Mouse (Mus musculus) neural tube, embryonic 12.5 days (tissue): ENCODE data around the gene Adgrg6. TPM values are rescaled to one million over a fixed set of nuclear protein-coding genes. Genes with fewer than 3 reads are reported as not detected.

Experiments used
- ATAC-seq: fragments of 200-750 bp; cut with Nextera tagmentation; 2 replicates; pipeline ENCODE4 v1.8.0; 2017; ENCODE audit warnings: low read depth, mild to moderate bottlenecking, moderate TSS enrichment, moderate library complexity; ENCODE audit not compliant: low FRiP score
- H3K27ac ChIP-seq: fragments of 300-500 bp; sonication (generic); 2 replicates; pipeline ENCODE4 v1.5.1; 2016
- H3K27me3 ChIP-seq: fragments of 300-500 bp; sonication (generic); replicated peaks from 2 replicates; pipeline ENCODE4 v1.6.1; 2016; ENCODE audit warnings: mild to moderate bottlenecking
- H3K36me3 ChIP-seq: fragments of 300-500 bp; sonication (generic); 2 replicates; pipeline ENCODE4 v1.6.1; 2016; ENCODE audit warnings: mild to moderate bottlenecking
- H3K4me1 ChIP-seq: fragments of 300-500 bp; sonication (generic); 2 replicates; pipeline ENCODE4 v1.6.1; 2016
- H3K4me2 ChIP-seq: fragments of 300-500 bp; sonication (generic); replicated peaks from 2 replicates; pipeline ENCODE4 v1.6.1; 2016; ENCODE audit warnings: mild to moderate bottlenecking
- H3K4me3 ChIP-seq: fragments of 300-500 bp; sonication (generic); 2 replicates; pipeline ENCODE4 v1.5.1; 2016
- H3K9ac ChIP-seq: fragments of 300-500 bp; sonication (generic); 2 replicates; pipeline ENCODE4 v1.6.1; 2016; ENCODE audit warnings: mild to moderate bottlenecking
- H3K9me3 ChIP-seq: fragments of 300-500 bp; sonication (generic); 2 replicates; pipeline ENCODE4 v1.6.1; 2016; ENCODE audit warnings: mild to moderate bottlenecking
- WGBS: fragments of 180-500 bp; shearing (Covaris S2); methylation state at CpG from one replicate; pipeline ENCODE4 v1.1.7; 2016; 5-methylcytosine and 5-hydroxymethylcytosine counted together
- polyA plus RNA-seq: library from polyadenylated mRNA; unstranded; fragments of >200 nt; fragmentation: Nextera tagmentation; extraction: Ambion mirVana; gene quantifications from 2 replicates; pipeline ENCODE4 v1.2.1, GENCODE M21; 2016

Gene Adgrg6
- polyA plus RNA-seq, 1 experiment from 2014 or later: 6.8 TPM

DNA sequence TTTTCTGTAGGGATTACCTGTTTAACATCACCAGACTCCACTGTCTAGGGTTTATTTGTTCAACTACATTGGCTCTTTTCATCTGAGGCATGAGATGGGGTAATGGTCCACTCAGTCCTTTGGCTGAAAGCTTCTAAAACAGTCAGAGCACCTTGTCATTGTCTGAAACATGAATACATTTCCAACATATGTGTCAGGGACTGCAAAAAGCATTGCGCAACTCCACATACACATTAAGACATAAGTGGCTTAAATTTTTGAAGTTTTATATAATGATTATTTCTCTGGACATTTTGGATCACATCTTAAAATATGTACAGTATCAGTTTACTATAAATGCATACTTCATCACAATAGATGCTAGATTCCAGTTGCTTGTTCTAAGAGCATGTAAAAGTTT lies 14.8 kb downstream of the Adgrg6 start:
- no peak for ATAC-seq
- 97% methylated on average over 1 of the region's 1 CpGs for WGBS
- no peak overlapping the region for H3K27ac ChIP-seq
- H3K4me3 ChIP-seq: no peak overlapping the region
- H3K27me3 ChIP-seq: no peaks in the 10 kb centered on the region
- no peak overlapping the region for H3K9ac ChIP-seq
- H3K4me2 ChIP-seq: no peak overlapping the region
- H3K4me1 ChIP-seq: no peaks in the 10 kb centered on the region
- no peaks in the 10 kb centered on the region for H3K9me3 ChIP-seq
- H3K36me3 ChIP-seq: no peaks in the 10 kb centered on the region

DNA sequence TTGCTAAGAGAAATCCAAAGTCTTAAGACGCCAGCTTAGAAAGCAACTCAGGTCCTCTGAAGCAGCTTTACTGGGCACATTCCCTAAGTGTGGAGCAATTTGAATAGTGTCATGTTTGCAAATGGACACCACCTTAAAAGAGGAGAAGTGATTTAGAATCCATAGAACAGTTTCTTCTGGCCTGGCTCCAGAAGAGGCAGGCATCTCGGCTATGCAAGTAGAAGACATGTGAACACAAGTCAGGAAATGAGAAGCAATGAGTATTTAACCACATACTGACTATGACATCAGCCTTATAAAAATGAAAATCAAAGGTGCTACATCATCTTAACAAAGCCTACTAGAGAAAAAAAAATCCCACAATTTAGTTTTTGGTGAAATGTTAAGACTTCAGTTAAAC lies 17.7 kb downstream of the Adgrg6 start:
- H3K4me3 ChIP-seq: no peak overlapping the region
- no peak for ATAC-seq
- WGBS: 84% methylated on average over 2 of the region's 2 CpGs
- no peaks in the 10 kb centered on the region for H3K9me3 ChIP-seq
- H3K27me3 ChIP-seq: no peaks in the 10 kb centered on the region
- no peaks in the 10 kb centered on the region for H3K4me1 ChIP-seq
- H3K4me2 ChIP-seq: no peak overlapping the region
- H3K9ac ChIP-seq: no peak overlapping the region
- H3K36me3 ChIP-seq: no peaks in the 10 kb centered on the region
- no peak overlapping the region for H3K27ac ChIP-seq

DNA sequence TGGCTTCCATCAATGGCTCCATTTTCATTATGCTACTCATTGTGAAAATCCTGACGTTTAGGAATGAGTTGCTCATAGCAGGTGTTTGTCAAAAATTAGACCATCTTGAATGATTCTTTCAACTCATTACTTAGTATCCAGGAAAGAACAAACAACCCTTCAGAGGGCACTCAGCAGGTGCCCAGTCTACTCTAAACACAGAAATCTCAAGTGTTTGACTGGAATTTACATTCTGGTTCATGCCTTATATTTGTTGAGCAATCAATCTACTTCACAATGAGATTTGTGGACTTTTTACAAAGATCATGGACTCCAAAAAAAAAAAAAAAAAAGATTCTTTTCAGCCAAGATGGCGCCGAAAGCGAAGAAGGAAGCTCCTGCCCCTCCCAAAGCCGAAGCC lies 22.7 kb downstream of the Adgrg6 start:
- no peaks in the 10 kb centered on the region for H3K9me3 ChIP-seq
- H3K4me2 ChIP-seq: no peak overlapping the region
- H3K4me3 ChIP-seq: no peak overlapping the region
- no peak overlapping the region for H3K27ac ChIP-seq
- H3K9ac ChIP-seq: no peak overlapping the region
- no peak for ATAC-seq
- H3K4me1 ChIP-seq: no peaks in the 10 kb centered on the region
- WGBS: 83% methylated on average over 5 of the region's 5 CpGs
- no peaks in the 10 kb centered on the region for H3K36me3 ChIP-seq
- no peaks in the 10 kb centered on the region for H3K27me3 ChIP-seq

DNA sequence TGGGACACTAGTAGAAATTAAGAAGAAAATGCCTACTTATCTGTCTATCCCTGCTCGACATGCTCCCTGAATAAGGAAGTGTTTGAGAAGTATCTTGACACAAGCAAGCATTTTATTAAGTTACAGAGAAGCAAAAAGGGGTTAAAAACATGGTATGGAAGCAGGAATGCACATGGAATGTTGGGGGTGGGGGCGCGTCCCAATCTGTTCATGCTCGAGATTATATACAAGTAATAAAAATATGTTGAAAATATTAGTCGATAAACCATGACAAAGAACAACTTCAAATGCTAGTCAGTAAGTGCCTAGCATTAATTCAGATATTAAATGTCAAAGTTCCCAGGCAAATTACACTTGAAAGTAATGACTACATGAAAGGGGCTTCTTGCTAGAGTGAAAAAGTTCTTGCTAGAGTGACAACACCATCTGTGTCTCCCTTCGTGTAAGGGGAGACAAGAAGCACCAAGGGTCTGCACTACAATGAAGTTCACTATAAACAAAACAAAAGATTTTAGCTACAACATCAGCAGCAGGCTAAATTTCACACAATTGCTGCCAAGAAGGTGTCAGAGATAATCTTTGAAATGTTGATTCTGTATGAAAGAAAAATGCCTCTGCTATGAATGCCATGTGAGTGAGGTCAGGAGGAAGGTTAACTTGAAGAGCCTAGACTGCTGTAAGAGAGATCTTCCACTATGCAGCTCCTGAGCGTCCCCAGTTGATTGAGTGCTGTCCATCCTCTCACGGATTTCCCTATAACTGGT lies 24.4 kb downstream of the Adgrg6 start:
- Histone ChIP-seq H3K9me3 (no peaks in the 10 kb centered on the region), H3K4me3 (no peak overlapping the region), H3K27me3 (no peaks in the 10 kb centered on the region), H3K27ac (no peak overlapping the region), H3K4me2 (no peak overlapping the region), H3K4me1 (no peaks in the 10 kb centered on the region), H3K36me3 (no peaks in the 10 kb centered on the region), H3K9ac (no peak overlapping the region)
- ATAC-seq: no peak
- WGBS: 70% methylated on average over 8 of the region's 8 CpGs

DNA sequence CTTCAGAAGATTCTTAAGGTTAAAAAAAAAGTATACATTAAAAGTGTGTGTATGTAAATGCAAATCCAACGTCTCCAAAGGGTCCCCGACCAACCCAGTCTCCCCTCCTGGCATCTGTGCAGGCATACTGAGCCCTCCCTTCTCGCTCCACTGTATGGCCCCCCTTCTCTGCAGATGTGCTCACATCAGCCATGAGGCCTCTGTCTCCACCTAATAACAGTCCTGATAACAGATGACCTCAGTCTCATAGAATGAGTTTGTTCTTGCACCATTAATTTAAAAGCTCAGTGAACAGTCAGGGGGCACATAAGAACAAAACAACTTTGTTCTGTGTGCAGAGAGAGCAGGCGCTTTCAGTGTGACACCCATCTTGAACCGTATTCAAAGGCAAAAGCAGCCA lies 27.6 kb downstream of the Adgrg6 start:
- Histone ChIP-seq H3K9me3 (no peaks in the 10 kb centered on the region), H3K4me3 (no peak overlapping the region), H3K27ac (no peak overlapping the region), H3K9ac (no peak overlapping the region), H3K4me2 (no peak overlapping the region), H3K27me3 (no peaks in the 10 kb centered on the region), H3K4me1 (no peaks in the 10 kb centered on the region), H3K36me3 (no peaks in the 10 kb centered on the region)
- ATAC-seq: peak; percentile 81
- 26% methylated on average over 5 of the region's 5 CpGs for WGBS

DNA sequence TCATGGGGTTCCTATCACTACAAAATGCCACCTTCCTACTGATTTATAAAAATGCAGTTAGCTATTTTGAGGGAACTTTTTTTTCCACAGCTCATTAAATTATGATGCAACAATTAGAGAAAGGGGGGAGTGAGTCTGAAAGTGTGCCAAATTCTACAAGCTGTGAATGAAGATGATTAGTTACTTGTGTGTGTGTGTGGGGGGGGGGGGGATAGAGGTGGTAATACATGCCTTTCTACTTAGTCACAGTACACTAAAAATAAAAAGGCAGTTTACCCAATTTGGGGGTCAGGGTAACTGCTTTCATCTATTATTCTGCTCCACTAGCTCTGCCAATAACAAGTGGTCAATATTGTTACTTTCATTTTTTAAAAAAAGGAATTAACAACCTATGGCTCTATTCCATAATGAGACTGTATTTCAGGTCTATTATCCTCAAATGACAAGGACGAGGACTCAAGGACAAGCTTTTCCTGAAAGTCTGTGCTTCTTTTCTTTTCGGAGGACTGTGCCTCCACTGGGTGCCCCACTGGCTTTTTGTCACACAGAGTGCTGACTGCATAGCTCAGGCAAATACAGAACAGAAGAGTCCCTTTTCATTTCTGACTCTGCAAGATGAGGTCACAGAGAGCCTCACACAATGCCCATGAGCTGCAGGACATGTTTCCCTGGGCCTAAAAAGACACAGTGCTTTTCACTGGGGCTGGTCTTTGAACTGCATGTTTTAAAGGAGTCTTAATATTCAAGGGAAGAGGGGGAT lies 33.4 kb downstream of the Adgrg6 start:
- no peaks in the 10 kb centered on the region for H3K9me3 ChIP-seq
- peak; percentile 85 for ATAC-seq
- H3K27ac ChIP-seq: no peak overlapping the region
- no peak overlapping the region for H3K4me2 ChIP-seq
- H3K4me1 ChIP-seq: peaks cover 7% of the 10 kb centered on the region; the same call in 1 of the 2 replicates
- no peaks in the 10 kb centered on the region for H3K36me3 ChIP-seq
- 18% methylated on average over 2 of the region's 2 CpGs for WGBS
- no peak overlapping the region for H3K4me3 ChIP-seq
- H3K9ac ChIP-seq: no peak overlapping the region
- no peaks in the 10 kb centered on the region for H3K27me3 ChIP-seq

DNA sequence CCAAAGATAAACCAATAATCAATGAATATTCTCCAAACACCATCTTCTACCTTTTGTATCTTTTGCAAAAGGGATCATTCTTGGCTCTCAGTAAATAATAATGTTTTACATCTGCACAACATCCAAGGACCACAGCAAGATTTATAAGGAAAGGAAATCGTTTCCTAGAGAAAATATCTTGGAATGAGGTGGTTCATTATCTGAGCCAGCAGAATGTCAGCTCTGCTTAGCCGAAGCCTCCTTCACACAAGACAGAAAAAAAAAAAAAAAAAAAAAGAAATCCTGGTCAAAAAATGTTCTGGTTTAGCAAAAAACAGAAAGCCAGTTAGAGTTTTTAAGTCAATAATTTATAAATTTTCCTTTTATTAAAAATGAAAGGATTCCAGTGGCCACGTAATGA lies 34.3 kb downstream of the Adgrg6 start:
- 70% methylated on average over 3 of the region's 3 CpGs for WGBS
- H3K4me3 ChIP-seq: no peak overlapping the region
- H3K36me3 ChIP-seq: no peaks in the 10 kb centered on the region
- no peak overlapping the region for H3K4me2 ChIP-seq
- no peaks in the 10 kb centered on the region for H3K27me3 ChIP-seq
- H3K9me3 ChIP-seq: no peaks in the 10 kb centered on the region
- H3K9ac ChIP-seq: no peak overlapping the region
- ATAC-seq: no peak
- H3K27ac ChIP-seq: no peak overlapping the region
- H3K4me1 ChIP-seq: peaks cover 7% of the 10 kb centered on the region; the same call in 1 of the 2 replicates

DNA sequence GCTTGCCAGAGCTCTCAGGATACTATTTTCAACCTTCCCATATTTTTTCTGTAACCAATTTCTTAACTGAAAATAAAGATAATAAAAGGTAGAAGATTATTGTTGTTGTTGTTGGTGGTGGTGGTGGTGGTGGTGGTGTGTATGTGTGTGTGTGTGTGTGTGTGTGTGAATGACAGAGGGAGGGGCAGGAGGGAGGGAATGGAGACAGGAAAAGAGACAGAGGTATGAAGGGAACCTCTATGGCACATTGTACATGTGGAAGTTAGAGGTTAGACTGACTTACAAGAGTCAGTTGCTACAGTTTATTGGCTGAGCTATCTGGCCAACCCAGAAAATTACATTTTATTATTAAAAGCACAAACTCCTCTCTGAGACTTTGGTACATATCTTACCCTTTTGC lies 49.8 kb downstream of the Adgrg6 start:
- no peaks in the 10 kb centered on the region for H3K27me3 ChIP-seq
- H3K4me3 ChIP-seq: no peak overlapping the region
- H3K4me2 ChIP-seq: no peak overlapping the region
- no peaks in the 10 kb centered on the region for H3K9me3 ChIP-seq
- no peaks in the 10 kb centered on the region for H3K4me1 ChIP-seq
- no peak overlapping the region for H3K9ac ChIP-seq
- no peak overlapping the region for H3K27ac ChIP-seq
- H3K36me3 ChIP-seq: no peaks in the 10 kb centered on the region
- no peak for ATAC-seq

DNA sequence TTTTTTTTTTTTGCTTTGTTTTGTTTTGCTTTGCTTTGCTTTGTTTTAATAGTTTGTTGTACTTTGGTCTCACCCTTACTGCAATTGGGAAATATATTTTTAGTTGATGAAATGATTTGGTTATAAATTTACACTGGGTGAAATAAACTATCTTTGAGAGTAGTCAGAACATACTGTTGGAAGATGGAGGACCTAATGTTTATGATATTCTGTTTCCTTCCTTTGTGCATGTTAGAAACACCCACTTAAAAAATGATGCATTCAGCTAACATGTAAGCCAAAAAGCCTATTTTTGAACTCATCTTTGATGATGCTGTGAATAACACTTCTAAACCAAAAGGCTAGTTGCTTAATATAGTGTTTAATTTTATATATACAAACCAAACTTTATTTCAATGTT lies 50.3 kb downstream of the Adgrg6 start:
- H3K4me3 ChIP-seq: no peak overlapping the region

DNA sequence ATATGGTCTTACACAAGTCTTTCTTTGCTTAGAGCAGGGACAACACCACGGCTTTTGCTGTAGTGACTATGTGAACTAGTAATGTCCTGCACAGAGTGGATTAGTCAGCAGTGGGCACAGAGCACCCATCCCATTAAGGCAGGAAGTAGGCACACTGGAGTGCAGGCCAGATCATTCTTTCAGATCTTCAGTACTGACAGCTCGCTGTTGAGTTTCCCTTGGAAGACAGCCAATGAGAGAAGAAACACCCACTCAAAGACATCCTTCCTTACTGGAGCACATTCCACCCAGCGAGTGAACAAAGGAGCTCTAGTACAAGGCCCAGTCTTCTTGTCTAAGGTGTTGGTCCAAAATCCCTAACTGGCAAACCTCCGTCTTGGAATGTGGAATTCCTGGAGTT lies 53.6 kb downstream of the Adgrg6 start:
- Histone ChIP-seq H3K9ac (no peak overlapping the region), H3K27ac (no peak overlapping the region), H3K4me2 (no peak overlapping the region), H3K27me3 (no peaks in the 10 kb centered on the region), H3K9me3 (no peaks in the 10 kb centered on the region), H3K4me1 (no peaks in the 10 kb centered on the region), H3K36me3 (no peaks in the 10 kb centered on the region), H3K4me3 (no peak overlapping the region)
- no peak for ATAC-seq
- 86% methylated on average over 4 of the region's 4 CpGs for WGBS

More for the DNA sequence above, 50.3 kb downstream of the Adgrg6 start:
- H3K36me3 ChIP-seq: no peaks in the 10 kb centered on the region
- H3K4me1 ChIP-seq: no peaks in the 10 kb centered on the region
- H3K27ac ChIP-seq: no peak overlapping the region
- H3K27me3 ChIP-seq: no peaks in the 10 kb centered on the region
- no peak for ATAC-seq
- no peak overlapping the region for H3K4me2 ChIP-seq
- H3K9me3 ChIP-seq: no peaks in the 10 kb centered on the region
- H3K9ac ChIP-seq: no peak overlapping the region

DNA sequence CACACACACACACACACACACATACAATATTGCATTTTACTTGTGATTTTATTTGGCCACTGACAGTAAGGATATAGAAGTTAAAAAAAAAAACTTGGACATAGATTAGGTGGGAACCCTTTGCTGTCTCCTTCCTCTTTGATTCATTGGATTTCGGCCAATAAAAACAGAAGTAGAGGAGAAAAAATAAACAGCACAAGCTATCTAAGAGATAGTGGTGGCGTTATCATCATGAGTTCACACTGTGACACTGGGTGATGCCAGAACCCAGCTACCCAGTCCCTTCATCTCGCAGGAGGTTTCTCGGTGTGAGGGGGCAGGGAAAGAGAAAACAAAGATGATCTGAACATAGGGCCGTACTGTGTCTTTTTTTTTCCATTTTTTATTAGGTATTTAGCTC lies 62.2 kb downstream of the Adgrg6 start:
- 85% methylated on average over 5 of the region's 5 CpGs for WGBS
- no peaks in the 10 kb centered on the region for H3K36me3 ChIP-seq
- H3K9me3 ChIP-seq: no peaks in the 10 kb centered on the region
- H3K27me3 ChIP-seq: no peaks in the 10 kb centered on the region
- no peak overlapping the region for H3K4me3 ChIP-seq
- H3K9ac ChIP-seq: no peak overlapping the region
- H3K27ac ChIP-seq: no peak overlapping the region
- H3K4me2 ChIP-seq: no peak overlapping the region
- no peak for ATAC-seq
- no peaks in the 10 kb centered on the region for H3K4me1 ChIP-seq

DNA sequence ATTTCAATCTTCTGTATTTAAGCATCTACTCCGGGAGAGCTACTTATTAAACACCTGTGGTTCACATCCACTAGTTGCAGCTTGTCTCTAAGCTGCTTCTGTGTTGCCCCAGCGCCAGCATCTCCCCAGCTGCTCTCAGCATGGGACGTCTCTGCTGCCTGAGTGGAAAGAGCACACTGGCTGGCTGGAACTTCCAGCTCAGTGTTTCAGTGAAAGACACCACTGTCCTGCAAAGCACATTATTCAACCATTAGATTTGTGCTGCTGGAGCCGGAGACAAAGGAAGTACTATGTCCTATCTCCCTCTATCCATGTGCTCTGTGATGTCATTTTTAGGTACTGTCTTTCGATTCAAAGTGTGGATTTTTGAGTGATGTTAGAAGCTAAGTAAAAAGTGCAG lies 63.0 kb downstream of the Adgrg6 start:
- ATAC-seq: peak; percentile 86
- Histone ChIP-seq H3K9ac (no peak overlapping the region), H3K4me1 (no peaks in the 10 kb centered on the region), H3K27me3 (no peaks in the 10 kb centered on the region), H3K9me3 (no peaks in the 10 kb centered on the region), H3K36me3 (no peaks in the 10 kb centered on the region), H3K27ac (no peak overlapping the region), H3K4me3 (no peak overlapping the region), H3K4me2 (no peak overlapping the region)
- 32% methylated on average over 5 of the region's 5 CpGs for WGBS

DNA sequence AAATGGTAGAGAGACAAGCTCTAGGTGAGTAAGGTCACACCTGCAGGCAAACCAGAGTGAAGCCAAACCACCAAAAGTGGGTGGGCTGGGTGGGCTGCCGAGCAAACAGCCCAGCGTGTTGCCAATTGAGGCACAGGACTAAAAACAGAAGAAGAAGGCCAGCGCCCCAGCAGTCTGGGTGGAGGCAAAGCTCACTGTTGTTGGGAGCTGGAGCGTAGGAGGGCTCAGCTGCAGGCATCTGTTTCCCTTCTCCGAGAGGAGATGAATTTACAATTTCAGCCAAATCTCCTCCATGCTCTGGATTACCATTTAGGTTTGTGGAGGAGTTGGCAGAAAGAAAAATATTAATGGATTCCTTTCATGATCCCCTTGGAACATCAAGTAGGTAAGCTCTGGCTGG lies 64.5 kb downstream of the Adgrg6 start:
- Histone ChIP-seq H3K27ac (no peak overlapping the region), H3K9me3 (no peaks in the 10 kb centered on the region), H3K4me1 (no peaks in the 10 kb centered on the region), H3K9ac (no peak overlapping the region), H3K36me3 (no peaks in the 10 kb centered on the region), H3K27me3 (no peaks in the 10 kb centered on the region), H3K4me3 (no peak overlapping the region), H3K4me2 (no peak overlapping the region)
- no peak for ATAC-seq
- 62% methylated on average over 5 of the region's 5 CpGs for WGBS
